Mouse (Mus musculus): ENCODE data around the gene Erbin. TPM values are rescaled to one million over a fixed set of nuclear protein-coding genes. Genes with fewer than 3 reads are reported as not detected.

Erbin gene
- total RNA-seq, 1 experiment, result 10.6 TPM

DNA sequence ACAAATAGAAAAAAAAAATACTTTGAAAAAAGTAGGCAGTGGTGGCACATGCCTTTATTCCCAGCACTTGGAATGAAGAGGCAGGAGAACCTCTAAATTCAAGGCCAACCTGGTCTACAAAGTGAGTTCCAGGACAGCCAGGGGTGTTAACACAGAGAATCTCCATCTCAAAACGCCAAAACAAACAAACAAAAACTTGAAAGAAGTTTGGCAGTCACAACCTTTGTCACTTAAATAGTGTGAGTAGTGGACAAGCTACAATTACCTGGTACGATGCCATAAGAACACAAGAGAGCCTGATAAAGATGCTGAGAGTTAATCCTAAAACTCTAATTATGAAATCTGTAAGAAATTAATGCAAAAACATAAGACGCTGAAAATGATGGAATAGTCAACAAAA, 8.0 kb downstream of the Erbin start:
- in situ Hi-C loops (cut with MboI; ENCODE audit: low sequenced_read_pairs in 2 of 2, unreplicated experiment in 2 of 2), result no loop called here
- no peak for DNase-seq (ENCODE audit: low read depth, low spot score)
- Histone ChIP-seq H3K9me3 (ENCODE audit: control insufficient read depth, insufficient read depth, low read depth, low read length) (no peaks in the 10 kb centered on the region), H3K4me1 (ENCODE audit: control insufficient read depth in 2 of 2, insufficient read depth in 2 of 2, low read length in 2 of 2, poor library complexity in 1 of 2) (no peaks in the 10 kb centered on the region), H3K4me3 (ENCODE audit: insufficient read depth in 1 of 2, low read depth in 1 of 2, low read length in 2 of 2, poor library complexity in 1 of 2, severe bottlenecking in 1 of 2) (no peak overlapping the region), H3K9ac (ENCODE audit: insufficient read depth, low read depth, low read length, poor library complexity, severe bottlenecking) (no peak overlapping the region), H3K36me3 (ENCODE audit: control insufficient read depth, insufficient read depth, low read length, poor library complexity, severe bottlenecking) (no peaks in the 10 kb centered on the region), H3K27ac (ENCODE audit: insufficient read depth, low read depth, low read length, poor library complexity, severe bottlenecking) (no peak overlapping the region)
- TF ChIP-seq CHD2 (IDR thresholded peaks at IDR 0.05; ENCODE audit: low read depth, low read length) (no peak), HCFC1 (IDR thresholded peaks at IDR 0.05; ENCODE audit: borderline replicate concordance, insufficient read depth, low read length) (no peak), MAFK (IDR thresholded peaks at IDR 0.05; ENCODE audit: insufficient read depth, low read depth, low read length) (no peak), ZC3H11A (IDR thresholded peaks at IDR 0.05; ENCODE audit: borderline replicate concordance, low read depth, low read length) (no peak), ZNF384 (IDR thresholded peaks at IDR 0.05; ENCODE audit: low read depth, low read length) (no peak)

DNA sequence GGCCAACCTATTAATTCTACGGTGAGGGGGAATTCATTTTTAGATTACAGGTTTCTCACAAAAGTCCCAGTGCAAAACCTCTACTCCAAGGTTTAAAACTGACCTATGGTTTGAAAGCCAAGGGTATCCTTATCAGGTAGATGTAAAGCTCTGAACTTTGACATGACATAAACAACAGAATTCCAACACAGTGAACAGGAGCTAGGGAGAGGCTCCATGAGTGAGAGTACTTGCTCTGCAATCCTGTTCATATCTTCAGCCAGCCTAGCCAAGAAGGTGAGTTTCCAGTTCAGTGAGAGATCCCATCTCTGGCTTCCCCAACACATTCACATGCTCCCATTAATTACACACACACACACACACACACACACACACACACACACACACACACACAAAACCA, 9.7 kb downstream of the Erbin start:
- H3K4me3 ChIP-seq (ENCODE audit: insufficient read depth in 1 of 2, low read depth in 1 of 2, low read length in 2 of 2, poor library complexity in 1 of 2, severe bottlenecking in 1 of 2), result no peak overlapping the region
- H3K27ac ChIP-seq (ENCODE audit: insufficient read depth, low read depth, low read length, poor library complexity, severe bottlenecking), result no peak overlapping the region
- H3K36me3 ChIP-seq (ENCODE audit: control insufficient read depth, insufficient read depth, low read length, poor library complexity, severe bottlenecking), result no peaks in the 10 kb centered on the region
- DNase-seq (ENCODE audit: low read depth, low spot score), result no peak
- TF ChIP-seq ZNF384 (IDR thresholded peaks at IDR 0.05; ENCODE audit: low read depth, low read length) (no peak), CHD2 (IDR thresholded peaks at IDR 0.05; ENCODE audit: low read depth, low read length) (no peak), MAFK (IDR thresholded peaks at IDR 0.05; ENCODE audit: insufficient read depth, low read depth, low read length) (no peak), HCFC1 (IDR thresholded peaks at IDR 0.05; ENCODE audit: borderline replicate concordance, insufficient read depth, low read length) (no peak), ZC3H11A (IDR thresholded peaks at IDR 0.05; ENCODE audit: borderline replicate concordance, low read depth, low read length) (no peak)
- H3K4me1 ChIP-seq (ENCODE audit: control insufficient read depth in 2 of 2, insufficient read depth in 2 of 2, low read length in 2 of 2, poor library complexity in 1 of 2), result no peaks in the 10 kb centered on the region
- no peaks in the 10 kb centered on the region for H3K9me3 ChIP-seq (ENCODE audit: control insufficient read depth, insufficient read depth, low read depth, low read length)
- in situ Hi-C loops (cut with MboI; ENCODE audit: low sequenced_read_pairs in 2 of 2, unreplicated experiment in 2 of 2), result no loop called here
- no peak overlapping the region for H3K9ac ChIP-seq (ENCODE audit: insufficient read depth, low read depth, low read length, poor library complexity, severe bottlenecking)

DNA sequence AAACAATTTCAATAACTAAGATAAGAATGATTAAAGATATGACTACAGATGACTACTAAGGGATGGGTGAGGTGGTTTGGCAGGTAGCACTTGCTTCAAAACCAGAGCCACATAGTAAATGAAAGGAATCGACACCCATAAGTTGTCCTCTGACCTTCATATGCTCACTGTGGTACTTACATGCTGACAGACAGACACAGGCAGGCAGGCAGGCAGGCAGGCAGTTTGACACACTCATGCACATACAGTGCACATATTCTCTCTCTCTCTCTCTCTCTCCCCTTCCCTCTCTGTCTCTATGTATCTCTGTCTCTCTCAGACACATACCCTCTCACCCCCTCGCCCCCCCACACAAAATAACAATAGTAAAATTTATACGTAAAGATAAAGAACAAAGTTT, 10.4 kb downstream of the Erbin start:
- in situ Hi-C loops (cut with MboI; ENCODE audit: low sequenced_read_pairs in 2 of 2, unreplicated experiment in 2 of 2), result no loop called here
- TF ChIP-seq ZC3H11A (IDR thresholded peaks at IDR 0.05; ENCODE audit: borderline replicate concordance, low read depth, low read length) (no peak), CHD2 (IDR thresholded peaks at IDR 0.05; ENCODE audit: low read depth, low read length) (no peak), MAFK (IDR thresholded peaks at IDR 0.05; ENCODE audit: insufficient read depth, low read depth, low read length) (no peak)
- Histone ChIP-seq H3K9ac (ENCODE audit: insufficient read depth, low read depth, low read length, poor library complexity, severe bottlenecking) (no peak overlapping the region), H3K4me3 (ENCODE audit: insufficient read depth in 1 of 2, low read depth in 1 of 2, low read length in 2 of 2, poor library complexity in 1 of 2, severe bottlenecking in 1 of 2) (no peak overlapping the region), H3K27ac (ENCODE audit: insufficient read depth, low read depth, low read length, poor library complexity, severe bottlenecking) (no peak overlapping the region), H3K36me3 (ENCODE audit: control insufficient read depth, insufficient read depth, low read length, poor library complexity, severe bottlenecking) (no peaks in the 10 kb centered on the region), H3K9me3 (ENCODE audit: control insufficient read depth, insufficient read depth, low read depth, low read length) (no peaks in the 10 kb centered on the region), H3K4me1 (ENCODE audit: control insufficient read depth in 2 of 2, insufficient read depth in 2 of 2, low read length in 2 of 2, poor library complexity in 1 of 2) (no peaks in the 10 kb centered on the region)
- no peak for DNase-seq (ENCODE audit: low read depth, low spot score)

- H3K9me3 ChIP-seq (ENCODE audit: control insufficient read depth, insufficient read depth, low read depth, low read length), result no peaks in the 10 kb centered on the region
- H3K4me1 ChIP-seq (ENCODE audit: control insufficient read depth in 2 of 2, insufficient read depth in 2 of 2, low read length in 2 of 2, poor library complexity in 1 of 2), result no peaks in the 10 kb centered on the region
- no peaks in the 10 kb centered on the region for H3K36me3 ChIP-seq (ENCODE audit: control insufficient read depth, insufficient read depth, low read length, poor library complexity, severe bottlenecking)
- in situ Hi-C loops (cut with MboI; ENCODE audit: low sequenced_read_pairs in 2 of 2, unreplicated experiment in 2 of 2), result no loop called here
- H3K4me3 ChIP-seq (ENCODE audit: insufficient read depth in 1 of 2, low read depth in 1 of 2, low read length in 2 of 2, poor library complexity in 1 of 2, severe bottlenecking in 1 of 2), result no peak overlapping the region
- no peak overlapping the region for H3K27ac ChIP-seq (ENCODE audit: insufficient read depth, low read depth, low read length, poor library complexity, severe bottlenecking)
- no peak overlapping the region for H3K9ac ChIP-seq (ENCODE audit: insufficient read depth, low read depth, low read length, poor library complexity, severe bottlenecking)
- DNase-seq (ENCODE audit: low read depth, low spot score), result no peak
- TF ChIP-seq ZC3H11A (IDR thresholded peaks at IDR 0.05; ENCODE audit: borderline replicate concordance, low read depth, low read length) (no peak), MAFK (IDR thresholded peaks at IDR 0.05; ENCODE audit: insufficient read depth, low read depth, low read length) (no peak), HCFC1 (IDR thresholded peaks at IDR 0.05; ENCODE audit: borderline replicate concordance, insufficient read depth, low read length) (no peak), ZNF384 (IDR thresholded peaks at IDR 0.05; ENCODE audit: low read depth, low read length) (no peak), CHD2 (IDR thresholded peaks at IDR 0.05; ENCODE audit: low read depth, low read length) (no peak)
Measured at GRCm38 (mm10) chr13:103900015-103900414, 20.3 kb downstream of the Erbin start.

- no peak overlapping the region for H3K27ac ChIP-seq (ENCODE audit: insufficient read depth, low read depth, low read length, poor library complexity, severe bottlenecking)
- in situ Hi-C loops (cut with MboI; ENCODE audit: low sequenced_read_pairs in 2 of 2, unreplicated experiment in 2 of 2), result no loop called here
- TF ChIP-seq CHD2 (IDR thresholded peaks at IDR 0.05; ENCODE audit: low read depth, low read length) (no peak), ZC3H11A (IDR thresholded peaks at IDR 0.05; ENCODE audit: borderline replicate concordance, low read depth, low read length) (no peak), MAFK (IDR thresholded peaks at IDR 0.05; ENCODE audit: insufficient read depth, low read depth, low read length) (no peak), HCFC1 (IDR thresholded peaks at IDR 0.05; ENCODE audit: borderline replicate concordance, insufficient read depth, low read length) (no peak), ZNF384 (IDR thresholded peaks at IDR 0.05; ENCODE audit: low read depth, low read length) (no peak)
- no peak overlapping the region for H3K4me3 ChIP-seq (ENCODE audit: insufficient read depth in 1 of 2, low read depth in 1 of 2, low read length in 2 of 2, poor library complexity in 1 of 2, severe bottlenecking in 1 of 2)
- no peak for DNase-seq (ENCODE audit: low read depth, low spot score)
- H3K4me1 ChIP-seq (ENCODE audit: control insufficient read depth in 2 of 2, insufficient read depth in 2 of 2, low read length in 2 of 2, poor library complexity in 1 of 2), result no peaks in the 10 kb centered on the region
- H3K9ac ChIP-seq (ENCODE audit: insufficient read depth, low read depth, low read length, poor library complexity, severe bottlenecking), result no peak overlapping the region
- no peaks in the 10 kb centered on the region; the same call in 1 of the 2 replicates for H3K9me3 ChIP-seq (ENCODE audit: control insufficient read depth, insufficient read depth, low read depth, low read length)
- H3K36me3 ChIP-seq (ENCODE audit: control insufficient read depth, insufficient read depth, low read length, poor library complexity, severe bottlenecking), result no peaks in the 10 kb centered on the region
Measured at GRCm38 (mm10) chr13:103897606-103898005, 22.7 kb downstream of the Erbin start.

Data from ES-E14 (cell line).